Mouse (Mus musculus) MEL (cell line): Measurements from ENCODE around the gene Fgf11. TPM values are rescaled to one million over a fixed set of nuclear protein-coding genes. Genes with fewer than 3 reads are reported as not detected.

Experiments
- DNase-seq: peaks from one replicate; pipeline ENCODE4 v3.0.0; 2011; ENCODE audit warnings: low read depth, low spot score
- H3K27ac ChIP-seq: 2 replicates; pipeline ENCODE4 v1.5.1; 2012; ENCODE audit warnings: low read depth, mild to moderate bottlenecking, control low read depth, low read length, moderate library complexity; ENCODE audit not compliant: control insufficient read depth
- H3K27me3 ChIP-seq, 2 experiments: fragments of 150-350 bp in 1 of 2; sonication (generic) in 1 of 2; 2 replicates each; pipeline ENCODE4 v1.6.1; 2012; ENCODE audit warnings: low read length in 2 of 2, mild to moderate bottlenecking in 2 of 2, improper control_type of control experiment in 1 of 2, moderate library complexity in 1 of 2; ENCODE audit not compliant: insufficient read depth in 2 of 2, control insufficient read depth in 1 of 2
- H3K36me3 ChIP-seq, 2 experiments: 2 replicates each; pipeline ENCODE4 v1.6.1; 2012 to 2014; ENCODE audit warnings: low read length in 2 of 2, improper control_type of control experiment in 1 of 2, inconsistent platforms in 1 of 2, mild to moderate bottlenecking in 1 of 2; ENCODE audit not compliant: insufficient read depth in 2 of 2, control insufficient read depth in 1 of 2
- H3K4me1 ChIP-seq, 2 experiments: fragments of 150-350 bp in 1 of 2; sonication (generic) in 1 of 2; 2 replicates each; pipeline ENCODE4 v1.6.1; 2012; ENCODE audit warnings: low read length in 2 of 2, improper control_type of control experiment in 1 of 2, mild to moderate bottlenecking in 1 of 2; ENCODE audit not compliant: insufficient read depth in 2 of 2, control insufficient read depth in 1 of 2
- H3K4me3 ChIP-seq, 2 experiments: fragments of 150-350 bp in 1 of 2; sonication (generic) in 1 of 2; 2 replicates each; pipeline ENCODE4 v1.5.1; 2012; ENCODE audit warnings: low read depth in 2 of 2, low read length in 2 of 2, mild to moderate bottlenecking in 2 of 2, moderate library complexity in 2 of 2, control low read depth in 1 of 2, improper control_type of control experiment in 1 of 2; ENCODE audit not compliant: control insufficient read depth in 1 of 2, insufficient read depth in 1 of 2
- H3K79me2 ChIP-seq: 2 replicates; pipeline ENCODE4 v1.6.1; 2012; ENCODE audit warnings: mild to moderate bottlenecking, low read length, moderate library complexity; ENCODE audit not compliant: control insufficient read depth, poor library complexity, insufficient read depth
- H3K9ac ChIP-seq: 2 replicates; pipeline ENCODE4 v1.6.1; 2012; ENCODE audit warnings: low read depth, mild to moderate bottlenecking, control low read depth, low read length, moderate library complexity; ENCODE audit not compliant: control insufficient read depth, poor library complexity, severe bottlenecking
- H3K9me3 ChIP-seq: fragments of 150-350 bp; sonication (generic); replicated peaks from 2 replicates; pipeline ENCODE4 v1.6.1; 2012; ENCODE audit warnings: mild to moderate bottlenecking, low read length, improper control_type of control experiment, moderate library complexity; ENCODE audit not compliant: insufficient read depth
- BHLHE40 ChIP-seq: IDR thresholded peaks from 2 replicates; pipeline ENCODE4 v1.6.1; 2012; ENCODE audit warnings: low read depth, mild to moderate bottlenecking, inconsistent platforms, low read length, improper control_type of control experiment, borderline replicate concordance
- CHD2 ChIP-seq: IDR thresholded peaks from 2 replicates; pipeline ENCODE4 v1.6.1; 2011; ENCODE audit warnings: low read length, improper control_type of control experiment
- CTCF ChIP-seq, 3 experiments: IDR thresholded peaks in 2 of 3; conservative IDR thresholded peaks in 1 of 3; 2 replicates each; pipeline ENCODE4 v1.5.1; 2011 to 2012; ENCODE audit warnings: low read length in 3 of 3, low read depth in 2 of 3, mild to moderate bottlenecking in 2 of 3, improper control_type of control experiment in 1 of 3, inconsistent platforms in 1 of 3, mixed read lengths in 1 of 3, moderate library complexity in 1 of 3; ENCODE audit not compliant: control insufficient read depth in 1 of 3, insufficient read depth in 1 of 3, poor library complexity in 1 of 3, severe bottlenecking in 1 of 3
- ELF1 ChIP-seq: IDR thresholded peaks from 2 replicates; pipeline ENCODE4 v1.6.1; 2014; ENCODE audit warnings: low read depth, mild to moderate bottlenecking, inconsistent platforms, low read length, improper control_type of control experiment, moderate library complexity
- EP300 ChIP-seq, 2 experiments: IDR thresholded peaks; 2 replicates each; pipeline ENCODE4 v1.6.1; 2011; ENCODE audit warnings: improper control_type of control experiment in 2 of 2, low read length in 2 of 2, low read depth in 1 of 2, mild to moderate bottlenecking in 1 of 2
- ETS1 ChIP-seq: IDR thresholded peaks from 2 replicates; pipeline ENCODE4 v1.6.1; 2012; ENCODE audit warnings: low read depth, mild to moderate bottlenecking, inconsistent platforms, low read length, improper control_type of control experiment, moderate library complexity
- HCFC1 ChIP-seq: IDR thresholded peaks from 2 replicates; pipeline ENCODE4 v1.6.1; 2012; ENCODE audit warnings: low read depth, mild to moderate bottlenecking, inconsistent platforms, low read length, improper control_type of control experiment, moderate library complexity
- MEF2A ChIP-seq: IDR thresholded peaks from 2 replicates; pipeline ENCODE4 v1.6.1; 2014; ENCODE audit warnings: low read depth, mild to moderate bottlenecking, inconsistent platforms, low read length, improper control_type of control experiment; ENCODE audit not compliant: poor library complexity, insufficient replicate concordance, severe bottlenecking; ENCODE audit errors: extremely low read depth
- MXI1 ChIP-seq: IDR thresholded peaks from 2 replicates; pipeline ENCODE4 v1.6.1; 2011; ENCODE audit warnings: mild to moderate bottlenecking, low read depth, low read length, improper control_type of control experiment
- MYB ChIP-seq: IDR thresholded peaks from 2 replicates; pipeline ENCODE4 v1.6.1; 2011; ENCODE audit warnings: mild to moderate bottlenecking, low read depth, low read length, improper control_type of control experiment
- POLR2A ChIP-seq, 2 experiments: IDR thresholded peaks; 2 replicates each; pipeline ENCODE4 v1.6.1; 2011 to 2012; ENCODE audit warnings: low read length in 2 of 2, mild to moderate bottlenecking in 2 of 2, control low read depth in 1 of 2, improper control_type of control experiment in 1 of 2, low read depth in 1 of 2, moderate library complexity in 1 of 2; ENCODE audit not compliant: control insufficient read depth in 1 of 2, insufficient read depth in 1 of 2, poor library complexity in 1 of 2
- SIN3A ChIP-seq: IDR thresholded peaks from 2 replicates; pipeline ENCODE4 v1.6.1; 2012; ENCODE audit warnings: low read length, improper control_type of control experiment, inconsistent platforms
- TAL1 ChIP-seq: IDR thresholded peaks from 2 replicates; pipeline ENCODE4 v1.6.1; 2012; ENCODE audit warnings: mild to moderate bottlenecking, inconsistent platforms, low read length, moderate library complexity, mixed read lengths
- USF1 ChIP-seq: IDR thresholded peaks from 2 replicates; pipeline ENCODE4 v1.6.1; 2014; ENCODE audit warnings: low read depth, mild to moderate bottlenecking, inconsistent platforms, low read length, improper control_type of control experiment, moderate library complexity
- ZC3H11A ChIP-seq: IDR thresholded peaks from 2 replicates; pipeline ENCODE4 v1.6.1; 2012; ENCODE audit warnings: low read depth, mild to moderate bottlenecking, inconsistent platforms, low read length, improper control_type of control experiment
- ZMIZ1 ChIP-seq: IDR thresholded peaks from 2 replicates; pipeline ENCODE4 v1.6.1; 2012; ENCODE audit warnings: low read depth, mild to moderate bottlenecking, inconsistent platforms, low read length, improper control_type of control experiment, moderate library complexity
- ZNF384 ChIP-seq: IDR thresholded peaks from 2 replicates; pipeline ENCODE4 v1.6.1; 2012; ENCODE audit warnings: low read depth, mild to moderate bottlenecking, inconsistent platforms, low read length, improper control_type of control experiment
- polyA plus RNA-seq, 2 experiments: library from polyadenylated mRNA; stranded (reverse) in 1 of 2; unstranded in 1 of 2; fragments of >175 nt in 1 of 2; fragments of >200 nt in 1 of 2; gene quantifications; 2 replicates each; pipeline versions ENCODE4 v1.2.1 to v1.2.4; 2012; ENCODE audit warnings: low replicate concordance in 2 of 2, low read depth in 1 of 2; ENCODE audit not compliant: insufficient read length in 2 of 2, insufficient read depth in 1 of 2, missing spikeins in 1 of 2
- total RNA-seq: library from RNA; depleted of rRNA; stranded (reverse); fragments of 300-350 nt; gene quantifications from 2 replicates; pipeline ENCODE4 v1.2.3, GENCODE M21; 2012

Fgf11 gene
- total and polyA plus RNA-seq, 3 experiments: 5.1 to 26.8 TPM; not detected in 1

GRCm38 (mm10) chr11:69791420-69791819 is 10.2 kb downstream of the Fgf11 start:
- no peak for TF ChIP-seq USF1
- TF ChIP-seq ZNF384: no peak
- no peak for TF ChIP-seq ELF1
- TF ChIP-seq HCFC1: no peak
- no peak for TF ChIP-seq ETS1
- TF ChIP-seq POLR2A (IDR thresholded peaks at IDR 0.05; ENCODE audit: control insufficient read depth in 1 of 2, insufficient read depth in 1 of 2, low read depth in 1 of 2, low read length in 2 of 2, poor library complexity in 1 of 2): no peak
- TF ChIP-seq MXI1: no peak
- TF ChIP-seq SIN3A: no peak
- TF ChIP-seq ZC3H11A: no peak
- no peak for TF ChIP-seq CHD2
- no peak for TF ChIP-seq EP300 (IDR thresholded peaks at IDR 0.05; ENCODE audit: low read depth in 1 of 2, low read length in 2 of 2)
- no peak for TF ChIP-seq TAL1
- H3K9ac ChIP-seq: no peak overlapping the region
- no peak overlapping the region for H3K27ac ChIP-seq
- no peak overlapping the region for H3K4me3 ChIP-seq
- H3K36me3 ChIP-seq: peaks cover 0 to 4% of the 10 kb centered on the region in 2 experiments; a peak in 2 of 4 replicates
- H3K4me1 ChIP-seq: peaks cover 3 to 7% of the 10 kb centered on the region in 2 experiments; a peak in 2 of 4 replicates
- no peaks in the 10 kb centered on the region for H3K9me3 ChIP-seq
- DNase-seq: no peak
- H3K79me2 ChIP-seq: no peaks in the 10 kb centered on the region
- no peaks in the 10 kb centered on the region for H3K27me3 ChIP-seq

DNA sequence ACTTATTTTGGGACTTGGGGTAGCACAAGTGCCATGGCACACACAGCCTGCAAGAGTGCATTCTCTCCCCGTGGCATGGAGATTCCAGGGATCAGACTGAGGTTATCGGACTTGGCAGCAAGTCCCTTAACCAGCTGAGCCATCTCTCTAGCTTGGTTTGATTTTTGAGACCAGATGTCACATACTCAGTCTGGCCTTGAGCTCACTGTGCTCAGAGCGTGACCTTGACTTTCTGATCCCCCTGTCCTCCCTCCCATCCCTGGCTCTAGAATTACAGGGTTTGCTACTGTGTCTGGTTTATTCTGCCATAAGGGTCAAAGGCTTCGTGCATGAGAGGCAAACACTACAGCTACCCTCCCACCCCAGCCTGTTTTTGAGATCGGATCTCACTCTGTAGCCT is 12.2 kb downstream of the Fgf11 start:
- TF ChIP-seq MEF2A (no peak), MXI1 (no peak), CTCF (IDR thresholded peaks at IDR 0.05 in 2 of 3, conservative IDR thresholded peaks at IDR 0.05 in 1 of 3; ENCODE audit: control insufficient read depth in 1 of 3, insufficient read depth in 1 of 3, low read depth in 2 of 3, low read length in 3 of 3, poor library complexity in 1 of 3, severe bottlenecking in 1 of 3) (no peak), MYB (no peak), ZC3H11A (no peak), EP300 (IDR thresholded peaks at IDR 0.05; ENCODE audit: low read depth in 1 of 2, low read length in 2 of 2) (no peak), BHLHE40 (no peak), ZMIZ1 (no peak)

More for the DNA sequence above, 12.2 kb downstream of the Fgf11 start:
- Histone ChIP-seq H3K27me3 (no peaks in the 10 kb centered on the region), H3K9ac (no peak overlapping the region), H3K4me1 (peaks cover 2 to 9% of the 10 kb centered on the region in 2 experiments; a peak in 3 of 4 replicates), H3K9me3 (no peaks in the 10 kb centered on the region), H3K79me2 (peaks cover 3% of the 10 kb centered on the region; the same call in 1 of the 2 replicates), H3K27ac (no peak overlapping the region), H3K4me3 (no peak overlapping the region), H3K36me3 (peaks cover 0 to under 1% of the 10 kb centered on the region in 2 experiments; a peak in 2 of 4 replicates)
- no peak for DNase-seq
